Mouse (Mus musculus) thymus, adult 2 months (tissue): ENCODE measurements around the gene Zmiz1. TPM values are rescaled to one million over a fixed set of nuclear protein-coding genes. Genes with fewer than 3 reads are reported as not detected.

ENCODE experiments used
- DNase-seq: peaks from one replicate; pipeline ENCODE4 v3.0.0; 2021
- H3K27ac ChIP-seq: fragments of 200-500 bp; 2 replicates; pipeline ENCODE4 v1.5.1; 2012; ENCODE audit warnings: low read length, control low read depth; ENCODE audit not compliant: control insufficient read depth, insufficient read depth
- H3K27me3 ChIP-seq: fragments of 200-500 bp; 2 replicates; pipeline ENCODE4 v1.6.1; 2012; ENCODE audit warnings: mild to moderate bottlenecking, low read length, moderate library complexity, mixed read lengths; ENCODE audit not compliant: control insufficient read depth, insufficient read depth
- H3K36me3 ChIP-seq: fragments of 200-500 bp; 2 replicates; pipeline ENCODE4 v1.6.1; 2012; ENCODE audit warnings: mild to moderate bottlenecking, low read length, moderate library complexity; ENCODE audit not compliant: control insufficient read depth, insufficient read depth
- H3K4me1 ChIP-seq: fragments of 200-500 bp; replicated peaks from 2 replicates; pipeline ENCODE4 v1.6.1; 2012; ENCODE audit warnings: low read length; ENCODE audit not compliant: control insufficient read depth, insufficient read depth
- H3K4me3 ChIP-seq: fragments of 200-500 bp; 2 replicates; pipeline ENCODE4 v1.5.1; 2012; ENCODE audit warnings: mild to moderate bottlenecking, low read length, control low read depth, moderate library complexity; ENCODE audit not compliant: control insufficient read depth, insufficient read depth
- CTCF ChIP-seq: fragments of 200-500 bp; IDR thresholded peaks from 2 replicates; pipeline ENCODE4 v1.5.1; 2012; ENCODE audit warnings: mild to moderate bottlenecking, control low read depth, low read length, moderate library complexity, borderline replicate concordance; ENCODE audit not compliant: control insufficient read depth, poor library complexity, insufficient read depth; ENCODE audit errors: extremely low read depth
- POLR2A ChIP-seq: fragments of 200-500 bp; IDR thresholded peaks from 2 replicates; pipeline ENCODE4 v1.6.1; 2012; ENCODE audit warnings: mild to moderate bottlenecking, low read length, control low read depth, moderate library complexity; ENCODE audit not compliant: control insufficient read depth, poor library complexity, insufficient read depth; ENCODE audit errors: extremely low read depth
- WGBS: fragments of 180-500 bp; shearing (Covaris S2); methylation state at CpG from one replicate; pipeline ENCODE4 v1.1.7; 2018; 5-methylcytosine and 5-hydroxymethylcytosine counted together
- polyA plus RNA-seq: library from polyadenylated mRNA; depleted of rRNA; stranded (reverse); fragments of >200 nt; gene quantifications from 2 replicates; pipeline ENCODE4 v1.2.3, GENCODE M21; 2012

Gene Zmiz1
- polyA plus RNA-seq, 1 experiment, result 58.9 TPM

- TF ChIP-seq CTCF (no peak), POLR2A (no peak)
- Histone ChIP-seq H3K4me3 (no peak overlapping the region), H3K4me1 (peaks cover 61% of the 10 kb centered on the region), H3K27me3 (no peaks in the 10 kb centered on the region), H3K27ac (no peak overlapping the region), H3K36me3 (no peaks in the 10 kb centered on the region)
- DNase-seq, result no peak
- 83% methylated on average over 5 of the region's 5 CpGs for WGBS
Observed at GRCm38 (mm10) chr14:25511967-25512366, 53.0 kb downstream of the Zmiz1 start.

GRCm38 (mm10) chr14:25512803-25513202 lies 53.8 kb downstream of the Zmiz1 start:
- Histone ChIP-seq H3K4me1 (peaks cover 68% of the 10 kb centered on the region), H3K27me3 (no peaks in the 10 kb centered on the region), H3K36me3 (no peaks in the 10 kb centered on the region), H3K27ac (no peak overlapping the region), H3K4me3 (no peak overlapping the region)
- TF ChIP-seq POLR2A (no peak), CTCF (no peak)
- 92% methylated on average over 6 of the region's 6 CpGs for WGBS
- DNase-seq, result no peak

GRCm38 (mm10) chr14:25513496-25513895 lies 54.5 kb downstream of the Zmiz1 start:
- H3K36me3 ChIP-seq, result no peaks in the 10 kb centered on the region
- DNase-seq, result no peak
- 60% methylated on average over 8 of the region's 8 CpGs for WGBS
- H3K27ac ChIP-seq, result no peak overlapping the region
- TF ChIP-seq POLR2A (no peak), CTCF (no peak)
- no peaks in the 10 kb centered on the region for H3K27me3 ChIP-seq
- H3K4me1 ChIP-seq, result peaks cover 75% of the 10 kb centered on the region
- H3K4me3 ChIP-seq, result no peak overlapping the region

- Histone ChIP-seq H3K4me3 (no peak overlapping the region), H3K27ac (peak overlapping the region; percentile 37)
Observed at GRCm38 (mm10) chr14:25514943-25515512, 56.0 kb downstream of the Zmiz1 start.

GRCm38 (mm10) chr14:25515924-25516323 lies 56.9 kb downstream of the Zmiz1 start:
- Histone ChIP-seq H3K4me3 (no peak overlapping the region), H3K27me3 (no peaks in the 10 kb centered on the region), H3K36me3 (no peaks in the 10 kb centered on the region), H3K27ac (peak overlapping the region; percentile 5), H3K4me1 (peaks cover 91% of the 10 kb centered on the region)
- 34% methylated on average over 9 of the region's 9 CpGs for WGBS
- TF ChIP-seq POLR2A (no peak), CTCF (no peak)
- DNase-seq, result peak; percentile 26

More at GRCm38 (mm10) chr14:25514943-25515512, 56.0 kb downstream of the Zmiz1 start:
- 75% methylated on average over 2 of the region's 2 CpGs for WGBS
- peaks cover 86% of the 10 kb centered on the region for H3K4me1 ChIP-seq
- no peaks in the 10 kb centered on the region for H3K36me3 ChIP-seq
- no peak for DNase-seq
- no peaks in the 10 kb centered on the region for H3K27me3 ChIP-seq
- TF ChIP-seq POLR2A, result no peak
- no peak for TF ChIP-seq CTCF

GRCm38 (mm10) chr14:25516640-25517591 lies 57.9 kb downstream of the Zmiz1 start:
- Histone ChIP-seq H3K27ac (peak overlapping the region; percentile 97), H3K36me3 (no peaks in the 10 kb centered on the region), H3K27me3 (no peaks in the 10 kb centered on the region), H3K4me3 (no peak overlapping the region), H3K4me1 (peaks cover 92% of the 10 kb centered on the region)
- peak; percentile 87 for DNase-seq
- 3% methylated on average over 13 of the region's 13 CpGs for WGBS
- TF ChIP-seq CTCF (0 out of 2 replicates have a peak, but pooled peaks have one; percentile 14), POLR2A (peak; percentile 40; the same call in 1 of the 2 replicates)
